Mouse (Mus musculus) kidney, adult 2 months (tissue): ENCODE results near the gene 4930402F06Rik. TPM values are rescaled to one million over a fixed set of nuclear protein-coding genes. Genes with fewer than 3 reads are reported as not detected.

ENCODE experiments used
- DNase-seq: peaks from one replicate; pipeline ENCODE4 v3.0.0; 2021
- H3K27ac ChIP-seq: fragments of 200-500 bp; 2 replicates; pipeline ENCODE4 v1.5.1; 2012; ENCODE audit warnings: low read depth, low read length, control low read depth, inconsistent platforms; ENCODE audit not compliant: insufficient read depth
- H3K27me3 ChIP-seq: fragments of 200-500 bp; replicated peaks from 2 replicates; pipeline ENCODE4 v1.6.1; 2012; ENCODE audit warnings: mild to moderate bottlenecking, moderate library complexity, low read length, inconsistent platforms; ENCODE audit not compliant: control insufficient read depth, insufficient read depth
- H3K36me3 ChIP-seq: fragments of 200-500 bp; 2 replicates; pipeline ENCODE4 v1.6.1; 2012; ENCODE audit warnings: mild to moderate bottlenecking, moderate library complexity, low read length, inconsistent platforms; ENCODE audit not compliant: control insufficient read depth, insufficient read depth
- H3K4me1 ChIP-seq: fragments of 200-500 bp; 2 replicates; pipeline ENCODE4 v1.6.1; 2011; ENCODE audit warnings: low read length; ENCODE audit not compliant: control insufficient read depth, insufficient read depth
- H3K4me3 ChIP-seq: fragments of 200-500 bp; 2 replicates; pipeline ENCODE4 v1.5.1; 2011; ENCODE audit warnings: mild to moderate bottlenecking, low read depth, low read length, control low read depth; ENCODE audit not compliant: insufficient read depth
- CTCF ChIP-seq: fragments of 200-500 bp; conservative IDR thresholded peaks from 2 replicates; pipeline ENCODE4 v1.5.1; 2011; ENCODE audit warnings: low read depth, mild to moderate bottlenecking, control low read depth, low read length, moderate library complexity, mixed read lengths; ENCODE audit not compliant: insufficient read depth, insufficient read length
- POLR2A ChIP-seq: fragments of 200-500 bp; IDR thresholded peaks from one replicate; pipeline ENCODE4 v1.6.1; 2011; ENCODE audit warnings: low read depth, low read length, control low read depth
- WGBS: fragments of 180-500 bp; shearing (Covaris S2); methylation state at CpG from one replicate; pipeline ENCODE4 v1.1.7; 2018; 5-methylcytosine and 5-hydroxymethylcytosine counted together
- polyA plus RNA-seq: library from polyadenylated mRNA; depleted of rRNA; stranded (reverse); fragments of >200 nt; gene quantifications from 2 replicates; pipeline ENCODE4 v1.2.3, GENCODE M21; 2012

4930402F06Rik gene
- polyA plus RNA-seq, 1 experiment, result not detected

DNA sequence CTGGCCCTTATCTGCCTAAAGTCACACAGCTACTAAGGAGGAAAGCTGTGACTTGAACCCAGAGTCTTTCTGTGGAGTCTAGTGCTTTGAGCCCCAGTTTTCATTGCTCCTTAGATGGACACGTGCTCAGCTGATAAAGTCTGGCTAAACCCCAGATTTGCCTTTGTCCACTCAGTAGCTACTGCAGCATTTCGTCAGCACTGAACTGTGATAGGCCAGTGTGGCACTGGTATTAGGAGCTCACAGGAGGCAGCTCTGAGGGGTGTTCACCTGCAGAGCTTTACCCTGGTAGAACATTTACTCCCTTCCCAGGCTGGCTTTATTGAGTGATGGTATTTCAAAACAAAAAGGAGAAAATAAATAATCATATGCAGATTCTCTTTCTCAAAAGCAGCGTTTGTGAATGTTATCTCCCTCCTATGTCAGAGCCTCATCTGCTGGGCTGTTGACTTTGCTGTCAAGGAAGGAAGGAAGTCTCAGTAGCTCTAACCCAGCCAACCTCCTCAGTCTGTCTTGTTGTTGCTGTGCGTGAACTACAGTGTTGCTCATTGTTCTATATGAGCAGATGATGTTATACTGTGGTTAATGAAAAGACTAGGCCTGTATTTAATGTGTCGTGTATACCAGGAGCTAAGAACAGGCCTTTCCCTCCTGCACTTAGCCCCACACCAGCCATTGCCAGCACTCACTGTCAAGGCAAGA, 11.6 kb upstream of the 4930402F06Rik start:
- 70% methylated on average over 5 of the region's 5 CpGs for WGBS
- no peak for DNase-seq
- TF ChIP-seq CTCF (no peak), POLR2A (no peak)
- no peaks in the 10 kb centered on the region for H3K4me1 ChIP-seq
- H3K4me3 ChIP-seq, result no peak overlapping the region
- H3K27me3 ChIP-seq, result no peaks in the 10 kb centered on the region
- no peak overlapping the region for H3K27ac ChIP-seq
- H3K36me3 ChIP-seq, result no peaks in the 10 kb centered on the region

DNA sequence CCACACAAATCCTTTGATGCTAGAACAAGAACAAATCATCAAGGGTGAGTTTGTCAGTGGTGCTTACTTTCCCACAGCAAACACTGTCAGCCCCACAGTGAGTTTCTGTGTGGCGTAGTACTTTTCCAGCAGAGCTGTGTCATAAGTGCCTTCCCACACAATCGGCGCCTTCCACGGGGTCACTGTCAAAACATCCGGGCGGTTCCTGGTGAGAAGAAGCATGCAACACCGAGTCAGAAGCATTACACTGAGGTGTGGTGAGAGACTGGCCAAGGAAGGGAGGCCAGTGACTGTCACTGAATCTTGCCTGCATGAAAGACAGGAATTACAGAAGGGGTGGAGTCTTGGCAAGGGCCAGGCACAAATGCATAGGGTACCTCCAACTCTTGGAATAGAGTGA, 10.9 kb upstream of the 4930402F06Rik start:
- DNase-seq, result no peak
- 70% methylated on average over 7 of the region's 7 CpGs for WGBS
- no peaks in the 10 kb centered on the region for H3K36me3 ChIP-seq
- no peak for TF ChIP-seq POLR2A
- TF ChIP-seq CTCF, result no peak
- H3K4me3 ChIP-seq, result no peak overlapping the region
- H3K4me1 ChIP-seq, result no peaks in the 10 kb centered on the region
- H3K27ac ChIP-seq, result no peak overlapping the region
- H3K27me3 ChIP-seq, result no peaks in the 10 kb centered on the region

DNA sequence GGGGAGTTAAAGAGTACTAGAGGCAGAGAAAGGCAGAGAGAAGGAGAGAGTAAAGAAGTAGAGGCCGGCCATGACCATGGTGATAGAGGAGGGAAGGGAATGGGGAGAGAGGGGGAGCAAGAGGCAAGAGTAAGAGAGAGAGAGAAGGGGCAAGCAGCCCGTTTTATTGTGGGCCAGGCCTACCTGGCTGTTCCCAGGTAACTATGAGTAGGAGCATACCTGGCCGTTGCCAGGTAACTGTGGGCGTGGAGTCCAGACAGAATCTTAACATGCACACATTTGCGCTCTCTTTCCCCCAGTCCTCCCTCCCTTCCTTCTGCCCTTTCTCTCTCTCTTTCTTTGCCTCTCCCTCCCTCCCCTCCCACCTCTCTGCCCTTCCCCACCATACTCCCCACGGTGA, 10.3 kb upstream of the 4930402F06Rik start:
- TF ChIP-seq POLR2A, result no peak
- no peak for TF ChIP-seq CTCF
- H3K36me3 ChIP-seq, result no peaks in the 10 kb centered on the region
- no peaks in the 10 kb centered on the region for H3K27me3 ChIP-seq
- H3K4me1 ChIP-seq, result no peaks in the 10 kb centered on the region
- no peak overlapping the region for H3K4me3 ChIP-seq
- WGBS, result 90% methylated on average over 6 of the region's 6 CpGs
- no peak for DNase-seq
- H3K27ac ChIP-seq, result no peak overlapping the region

DNA sequence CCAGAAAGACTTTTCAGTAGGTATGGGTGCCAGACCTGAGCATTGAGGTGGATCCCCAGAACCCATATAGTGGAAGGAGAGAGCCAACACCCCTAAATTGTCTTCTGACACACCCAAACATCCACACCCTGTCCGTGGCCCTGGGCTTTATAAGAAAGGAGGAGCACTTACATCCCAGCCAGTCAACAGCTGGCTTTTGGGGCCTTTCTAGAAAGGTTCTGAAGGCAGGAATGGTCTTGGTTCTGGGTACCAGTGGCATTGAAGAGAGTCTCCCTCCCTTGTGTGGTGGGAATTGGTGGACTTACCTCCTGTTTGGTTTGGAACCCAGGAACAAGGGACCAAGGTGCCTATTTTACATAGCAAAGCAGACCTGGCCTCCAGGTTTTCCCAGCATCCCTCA, 9.6 kb upstream of the 4930402F06Rik start:
- Histone ChIP-seq H3K4me3 (no peak overlapping the region), H3K27ac (no peak overlapping the region), H3K4me1 (no peaks in the 10 kb centered on the region), H3K36me3 (no peaks in the 10 kb centered on the region), H3K27me3 (no peaks in the 10 kb centered on the region)
- 81% methylated on average over 1 of the region's 1 CpGs for WGBS
- no peak for DNase-seq
- no peak for TF ChIP-seq CTCF
- no peak for TF ChIP-seq POLR2A

DNA sequence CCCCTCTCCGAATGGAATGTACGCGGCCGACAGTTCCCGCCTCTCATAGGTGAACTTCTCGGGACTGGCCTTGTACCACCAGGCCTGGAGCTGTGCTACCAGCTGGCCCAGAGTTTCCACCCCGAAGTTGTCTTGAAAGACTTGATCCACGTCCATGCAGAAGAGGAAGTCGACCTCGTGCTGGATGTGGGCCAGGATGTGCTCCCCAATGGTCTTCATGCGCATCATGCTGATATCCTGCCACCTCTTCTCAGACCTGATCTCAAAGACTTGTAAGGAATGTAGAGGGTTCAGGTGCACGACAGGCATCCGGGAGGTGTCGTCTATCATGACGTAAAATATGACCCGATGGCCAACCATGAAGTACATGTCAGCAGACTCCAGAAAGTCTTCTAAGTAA, 5.4 kb upstream of the 4930402F06Rik start:
- 89% methylated on average over 16 of the region's 16 CpGs for WGBS
- Histone ChIP-seq H3K4me1 (no peaks in the 10 kb centered on the region), H3K27ac (no peak overlapping the region), H3K27me3 (no peaks in the 10 kb centered on the region), H3K4me3 (no peak overlapping the region), H3K36me3 (no peaks in the 10 kb centered on the region)
- no peak for DNase-seq
- no peak for TF ChIP-seq POLR2A
- no peak for TF ChIP-seq CTCF

DNA sequence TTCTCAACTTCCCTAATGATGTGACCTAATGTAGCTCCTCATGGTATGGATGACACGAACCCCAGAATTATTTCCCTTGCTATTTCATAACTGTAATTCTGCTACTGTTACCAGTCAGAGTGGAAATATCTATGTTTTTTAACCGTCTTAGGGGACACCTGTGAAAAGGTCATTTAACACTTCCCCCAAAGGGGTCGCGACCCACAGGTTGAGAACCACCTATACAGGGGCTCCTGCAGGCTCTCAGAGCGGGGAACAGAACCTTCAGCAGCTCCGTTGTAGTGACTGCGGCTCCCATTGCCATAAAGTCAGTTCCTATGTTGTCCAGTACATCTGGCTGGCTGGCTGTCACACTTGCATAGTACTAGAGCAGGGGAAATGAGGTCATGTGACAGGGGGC, 3.8 kb upstream of the 4930402F06Rik start:
- WGBS, result 90% methylated on average over 7 of the region's 7 CpGs
- Histone ChIP-seq H3K4me3 (no peak overlapping the region), H3K27ac (no peak overlapping the region), H3K4me1 (no peaks in the 10 kb centered on the region), H3K27me3 (no peaks in the 10 kb centered on the region), H3K36me3 (no peaks in the 10 kb centered on the region)
- DNase-seq, result no peak
- TF ChIP-seq CTCF, result no peak
- no peak for TF ChIP-seq POLR2A

DNA sequence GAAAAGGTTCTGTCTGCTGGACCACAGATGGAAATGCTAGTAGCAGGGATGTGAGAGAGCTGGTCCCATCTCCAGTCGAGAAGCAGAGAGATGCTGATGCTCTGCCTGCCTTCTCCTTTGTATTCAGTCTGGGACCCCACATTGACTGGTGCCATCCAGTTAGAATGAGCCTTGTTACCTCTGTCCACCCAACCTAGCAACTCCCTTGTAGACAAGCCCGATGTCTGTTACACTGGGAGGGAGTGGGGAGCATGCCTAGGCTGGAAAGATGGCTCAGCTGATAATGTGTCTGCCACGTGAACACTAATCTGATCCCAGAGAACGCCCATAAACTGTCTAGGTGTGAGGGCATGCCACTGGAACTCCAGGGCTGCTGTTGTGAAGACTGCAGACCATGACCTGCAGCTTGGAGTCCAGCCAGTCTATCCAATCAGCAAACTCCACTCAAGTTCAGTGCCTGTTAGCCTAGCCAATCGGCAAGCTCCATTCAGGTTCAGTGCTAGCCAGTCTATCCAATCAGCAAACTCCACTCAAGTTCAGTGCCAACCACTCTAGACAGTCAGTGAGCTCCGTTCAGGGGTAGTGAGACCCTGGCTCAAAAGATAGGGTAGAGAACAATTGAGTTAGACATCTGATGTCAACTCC, 1.3 kb upstream of the 4930402F06Rik start:
- H3K4me3 ChIP-seq, result no peak overlapping the region
- H3K27me3 ChIP-seq, result no peaks in the 10 kb centered on the region
- no peak for DNase-seq
- TF ChIP-seq POLR2A (no peak), CTCF (no peak)
- no peak overlapping the region for H3K27ac ChIP-seq
- WGBS, result 68% methylated on average over 6 of the region's 6 CpGs
- no peaks in the 10 kb centered on the region for H3K36me3 ChIP-seq
- no peaks in the 10 kb centered on the region for H3K4me1 ChIP-seq
